Mouse (Mus musculus): ENCODE measurements at regions not wholly inside any gene's neighbourhood (a gene's known extent, or its start where the extent isn't known, plus 50 kb on each side); places are given as distances from the start of the nearest gene placed in this dataset.
"Not testable (repeated sequence)": the region's sequence is repeated elsewhere in the genome, so short reads cannot be mapped to it uniquely, and the experiment has no call there.

GRCm38 (mm10) chr4:44424831-44425704 lies 124.4 kb downstream of the Melk start:
- DNase-seq: no peak

GRCm38 (mm10) chr4:44434593-44434992 lies 133.9 kb downstream of the Melk start:
- peak in 1 of 2 experiments; percentile 4 for DNase-seq

- no peak for DNase-seq
Observed at GRCm38 (mm10) chr4:44445511-44445910, 144.8 kb downstream of the Melk start.

- no peak for DNase-seq
Observed at GRCm38 (mm10) chr4:44450881-44451532, 150.3 kb downstream of the Melk start.

- DNase-seq: no peak
Observed at GRCm38 (mm10) chr4:44452043-44452618, 151.5 kb downstream of the Melk start.

GRCm38 (mm10) chr4:44453552-44453951 lies 152.9 kb downstream of the Melk start:
- no peak for DNase-seq

GRCm38 (mm10) chr4:44455851-44456250 lies 155.2 kb downstream of the Melk start:
- DNase-seq: no peak

GRCm38 (mm10) chr4:44473511-44473910 lies 172.8 kb downstream of the Melk start:
- not testable (repeated sequence) for DNase-seq
